Mouse (Mus musculus) G1E (cell line): ENCODE measurements around the gene Sik1.

ENCODE experiments used
- CTCF ChIP-seq: IDR thresholded peaks from 2 replicates; pipeline ENCODE4 v1.5.1; 2012; ENCODE audit warnings: low read depth, low read length, inconsistent platforms, mixed read lengths
- GATA1 ChIP-seq: IDR thresholded peaks from 2 replicates; pipeline ENCODE4 v1.6.1; 2012; ENCODE audit warnings: borderline replicate concordance, low read length, inconsistent platforms, mixed read lengths
- GATA2 ChIP-seq: IDR thresholded peaks from 2 replicates; pipeline ENCODE4 v1.6.1; 2012; ENCODE audit warnings: low read depth, low read length, inconsistent platforms, borderline replicate concordance
- POLR2AphosphoS5 ChIP-seq: IDR thresholded peaks from 2 replicates; pipeline ENCODE4 v1.6.1; 2012; ENCODE audit warnings: low read depth, low read length, inconsistent platforms; ENCODE audit not compliant: insufficient replicate concordance
- TAL1 ChIP-seq: conservative IDR thresholded peaks from 2 replicates; pipeline ENCODE4 v1.6.1; 2012; ENCODE audit warnings: low read depth, low read length, inconsistent platforms, mixed read lengths

- TF ChIP-seq TAL1 = no peak
- no peak for TF ChIP-seq CTCF
- no peak for TF ChIP-seq GATA1
- no peak for TF ChIP-seq POLR2AphosphoS5
- no peak for TF ChIP-seq GATA2
These were observed 14.8 kb upstream of the Sik1 start for GRCm38 (mm10) chr17:31870446-31870845.
